Mouse (Mus musculus) right cerebral cortex, adult 2 months (tissue): Measurements from ENCODE around the gene Olfr460.
"Not testable (repeated sequence)": the region's sequence is repeated elsewhere in the genome, so short reads cannot be mapped to it uniquely, and the experiment has no call there.

ENCODE experiments used
- DNase-seq, 2 experiments: peaks; one replicate each; pipeline ENCODE4 v3.0.0; 2021 to 2022; ENCODE audit warnings: low spot score in 2 of 2

The Olfr460 gene

DNA sequence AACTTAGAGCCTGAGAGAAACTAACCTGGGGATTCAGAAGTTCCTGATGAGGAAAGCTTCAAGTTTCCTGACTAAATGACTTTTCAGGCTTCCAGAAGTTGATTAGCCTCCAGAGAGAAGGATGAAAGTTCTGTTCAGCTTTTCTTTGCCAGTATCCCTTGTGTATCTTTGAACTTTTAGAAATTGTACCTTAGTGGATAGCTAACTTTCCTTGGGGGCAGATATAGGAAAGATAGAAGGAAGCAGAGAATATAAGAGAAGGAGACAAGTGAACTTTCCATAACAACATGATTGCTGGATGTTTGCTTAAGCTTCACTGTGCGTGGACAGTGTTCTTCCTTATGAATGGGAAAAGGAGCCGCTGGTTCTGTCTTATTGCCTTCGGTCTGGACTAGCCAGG lies at the start of gene Olfr460:
Gene Olfr460, plus strand, starts transcription at position 301 of the 400 bp plus-strand sequence.
- DNase-seq = no peak

DNA sequence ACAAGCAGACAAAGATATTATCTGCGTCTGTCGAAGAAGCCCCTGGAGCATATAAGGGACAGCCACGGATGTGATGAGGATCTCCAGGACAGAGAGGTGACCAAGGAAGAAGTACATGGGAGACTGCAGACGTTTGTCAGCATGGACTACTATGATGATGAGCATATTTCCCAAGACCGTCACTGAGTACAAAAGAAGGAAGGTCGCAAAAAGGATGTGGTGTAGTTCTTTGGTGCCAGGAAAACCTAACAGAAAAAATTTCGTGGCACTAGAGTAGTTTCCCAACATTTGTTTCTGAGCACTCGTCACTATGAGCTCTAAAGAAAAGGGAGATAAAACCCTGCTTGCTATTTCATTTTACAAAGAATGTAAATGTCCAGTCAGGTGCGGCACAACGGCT lies 24.6 kb upstream of the Olfr460 start:
- no peak for DNase-seq

DNA sequence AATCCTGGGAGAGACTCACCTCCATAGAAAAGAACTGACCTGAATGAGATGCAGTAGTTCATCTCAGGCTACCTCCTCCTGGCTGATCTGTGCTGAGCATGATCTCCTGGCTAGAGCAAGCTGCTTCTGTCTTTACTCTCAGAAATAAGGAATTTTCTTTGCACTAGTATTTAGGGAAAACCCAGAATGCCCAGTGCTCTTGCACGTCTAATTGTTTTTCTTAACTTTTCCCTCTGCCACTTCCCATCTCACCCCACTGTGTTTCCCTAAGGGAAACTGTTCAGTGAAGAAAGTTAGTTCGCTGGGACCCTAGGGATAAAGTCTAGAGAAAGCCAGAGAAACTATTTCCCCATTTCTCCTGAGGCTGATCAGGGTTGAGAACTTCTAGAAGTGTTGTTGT lies 14.3 kb upstream of the Olfr460 start, which contains the start of gene Olfr461:
Gene Olfr461, minus strand, starts transcription at position 101 of the 400 bp plus-strand sequence.
- DNase-seq = no peak

DNA sequence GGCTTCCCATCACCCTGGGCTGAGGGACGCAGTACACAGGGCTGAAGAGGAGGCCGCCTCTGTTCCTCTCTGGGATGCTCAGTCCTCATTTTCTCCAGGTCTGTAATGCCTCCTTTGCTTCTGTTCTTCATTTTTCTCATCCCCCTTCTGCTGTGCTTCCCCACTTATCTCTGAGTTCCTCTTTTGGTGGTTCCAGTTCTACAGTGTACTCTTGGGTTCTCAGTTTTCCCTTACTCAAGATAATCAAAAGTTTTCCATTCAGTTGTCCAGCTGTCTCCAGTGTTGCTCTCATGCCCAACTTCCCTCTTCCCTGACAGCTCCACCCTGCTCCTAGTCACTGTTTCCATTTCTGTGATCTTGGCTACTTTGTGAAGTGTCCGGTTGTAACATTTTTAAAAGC lies 4.3 kb downstream of the Olfr460 start:
- no peak for DNase-seq

DNA sequence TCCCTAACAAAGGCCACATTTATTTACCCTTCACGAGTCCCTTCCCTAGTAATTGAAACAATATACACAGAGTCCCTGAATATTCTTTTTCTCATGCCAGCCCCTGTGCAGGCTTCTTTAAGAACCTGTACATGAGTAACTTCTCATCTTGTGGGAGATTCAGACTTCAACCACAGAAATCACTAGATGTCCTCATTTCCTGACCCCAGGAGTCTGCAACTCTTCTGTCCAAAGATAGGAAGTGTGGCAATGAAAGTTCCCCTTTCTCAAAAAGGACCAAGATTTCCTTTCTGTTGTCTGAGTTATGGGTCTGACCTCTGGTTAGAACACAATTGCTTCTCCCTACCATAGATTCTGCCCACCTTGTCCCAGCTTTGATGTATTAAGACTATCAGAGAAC lies 7.0 kb downstream of the Olfr460 start:
- DNase-seq = no peak

DNA sequence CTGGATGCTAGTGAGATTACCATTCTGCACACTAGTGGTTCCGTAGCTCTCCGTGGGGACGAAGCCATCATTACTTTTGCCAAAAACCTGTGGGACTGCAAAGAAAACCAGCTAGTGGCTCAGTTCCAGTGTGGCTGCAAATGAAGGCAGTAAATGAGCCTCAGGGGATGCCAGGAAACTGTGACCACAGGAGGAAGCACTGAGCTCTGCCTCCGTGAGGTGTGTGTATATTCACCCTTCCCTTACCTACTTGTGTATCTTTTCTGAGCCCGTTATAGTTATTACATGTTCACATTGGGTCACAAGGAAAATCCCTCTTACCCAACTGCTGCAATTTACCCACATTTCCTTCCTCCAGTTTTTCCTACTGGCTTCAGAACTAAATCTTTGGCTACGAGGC lies 15.0 kb downstream of the Olfr460 start:
- DNase-seq = no peak

DNA sequence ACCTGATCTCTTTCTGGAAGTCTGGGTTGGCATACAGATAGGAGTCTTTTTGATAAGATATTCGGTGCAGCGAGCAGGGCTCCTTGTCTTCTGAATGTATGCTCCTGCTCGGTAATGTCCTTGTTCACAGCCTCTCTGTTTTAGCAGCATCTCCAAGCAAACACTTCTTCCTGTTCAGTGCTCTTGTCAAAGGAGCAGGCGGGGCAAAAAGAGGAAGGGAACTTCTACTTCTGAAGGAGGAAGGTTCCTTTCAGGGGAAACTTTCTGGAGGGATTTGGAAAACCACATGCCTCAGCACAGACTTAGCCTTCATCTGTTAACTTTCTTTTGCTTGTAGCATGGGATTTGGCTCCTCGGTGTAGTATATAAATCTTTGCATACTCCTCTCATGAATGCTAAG lies 16.4 kb downstream of the Olfr460 start, which contains the start of gene Clec5a:
Gene Clec5a, minus strand, starts transcription at position 177 of the 400 bp plus-strand sequence.
- no peak for DNase-seq

DNA sequence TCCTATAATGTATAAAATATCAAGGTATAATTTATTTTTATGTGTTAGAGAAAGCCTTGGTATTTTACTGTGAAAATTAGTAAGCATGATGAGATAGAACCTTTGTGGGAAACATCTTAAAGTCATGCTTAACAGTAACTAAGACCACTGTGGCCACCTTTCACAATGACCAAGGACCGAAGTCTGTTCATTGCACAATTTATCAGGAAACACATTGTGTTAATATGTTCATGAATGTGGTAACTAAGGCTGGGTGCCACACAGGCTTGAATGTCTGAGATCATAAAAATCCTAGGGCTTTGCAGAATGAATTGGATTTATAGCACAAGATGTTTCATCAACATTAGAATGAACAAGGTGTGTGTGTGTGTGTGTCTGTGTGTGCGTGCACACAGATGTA lies 19.1 kb downstream of the Olfr460 start:
- DNase-seq = no peak

DNA sequence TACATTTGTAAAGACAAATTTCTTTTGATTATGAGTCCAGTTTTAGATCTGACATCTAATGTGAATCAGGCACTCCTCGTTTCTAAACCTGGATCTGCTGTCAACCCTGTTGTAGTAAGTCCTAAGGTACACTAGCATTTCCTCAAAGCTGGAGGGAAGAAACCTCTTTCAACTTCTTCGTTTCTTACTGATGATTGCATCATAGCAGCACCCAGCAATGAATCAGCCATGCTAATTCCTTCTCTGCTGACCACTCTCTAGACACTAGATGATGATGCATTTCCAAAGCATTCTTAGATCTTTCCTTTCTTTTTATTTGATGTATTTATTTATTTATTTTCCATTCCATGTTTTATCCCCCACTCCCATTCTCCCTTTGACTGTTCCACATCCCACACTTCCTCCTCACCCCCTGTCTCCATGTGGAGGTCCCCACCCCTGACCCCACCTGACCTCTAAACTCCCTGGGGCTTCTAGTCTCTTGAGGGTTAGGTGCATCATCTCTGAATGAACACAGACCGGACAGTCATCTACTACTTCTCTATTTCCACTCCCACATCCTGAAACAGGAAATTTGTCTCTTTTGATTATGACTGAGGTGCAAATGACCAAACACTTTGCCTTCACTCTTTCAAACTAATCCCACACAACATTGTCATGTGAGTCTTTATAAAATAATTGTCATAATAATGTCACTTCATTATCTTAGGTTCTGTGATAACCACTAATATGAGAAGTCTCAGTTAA lies 25.7 kb downstream of the Olfr460 start:
- no peak for DNase-seq

DNA sequence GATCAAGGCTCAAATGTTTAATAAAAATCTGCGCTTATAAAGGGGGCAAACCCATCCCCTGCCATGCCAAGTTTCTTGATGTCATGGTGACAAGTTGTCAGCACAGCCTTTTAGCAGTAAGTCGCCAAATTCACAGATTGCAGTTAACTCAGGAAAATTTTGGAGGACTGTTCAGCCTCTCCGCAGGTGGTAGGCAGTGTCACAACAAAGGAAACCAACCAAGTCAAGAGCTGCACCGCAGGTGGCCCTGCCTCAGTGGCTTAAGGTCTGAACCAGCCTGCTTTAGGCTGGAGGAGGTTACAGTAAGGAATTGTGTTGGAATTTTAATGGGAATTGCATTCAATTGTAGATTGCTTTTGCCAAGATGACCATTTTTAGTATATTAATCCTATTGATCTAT lies 29.3 kb downstream of the Olfr460 start:
- DNase-seq = not testable (repeated sequence)

DNA sequence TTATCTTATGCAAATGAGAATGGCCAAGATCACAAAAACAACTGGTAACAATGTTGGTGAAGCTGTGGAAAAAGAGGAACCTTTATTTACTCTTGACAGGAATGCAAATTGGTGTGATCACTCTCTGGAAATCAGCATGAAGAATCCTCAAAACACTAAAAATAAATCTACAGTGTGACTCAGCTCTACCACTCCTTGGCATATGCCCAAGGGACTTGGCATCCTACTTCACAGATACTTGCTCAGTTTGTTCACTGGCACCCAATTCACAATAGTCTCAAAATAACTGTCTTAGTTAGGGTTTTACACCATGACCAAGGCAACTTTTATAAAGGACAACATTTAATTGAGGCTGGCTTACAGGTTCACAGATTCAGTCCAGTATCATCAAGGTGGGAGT lies 38.1 kb downstream of the Olfr460 start:
- peak; percentile 78 to 80 for DNase-seq

DNA sequence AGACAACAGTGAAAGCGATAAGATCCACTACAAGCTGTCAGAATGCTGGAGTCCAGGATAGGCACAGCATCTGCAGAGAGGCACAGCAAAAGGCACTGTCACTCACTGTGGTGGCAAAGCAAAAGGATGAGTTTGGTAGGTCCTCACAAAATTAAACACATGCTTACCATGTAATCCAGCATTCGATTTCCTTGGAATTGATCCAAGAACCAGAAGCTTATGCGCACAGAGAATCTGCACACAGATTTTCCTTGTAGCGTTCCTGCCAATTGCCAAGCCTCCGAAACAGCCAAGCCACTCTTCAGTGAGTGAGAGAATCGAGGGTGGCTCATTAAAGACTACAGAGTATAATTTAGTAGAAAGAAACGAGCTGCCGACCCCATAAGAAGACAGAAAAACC lies 41.0 kb downstream of the Olfr460 start:
- DNase-seq = peak; percentile 34

DNA sequence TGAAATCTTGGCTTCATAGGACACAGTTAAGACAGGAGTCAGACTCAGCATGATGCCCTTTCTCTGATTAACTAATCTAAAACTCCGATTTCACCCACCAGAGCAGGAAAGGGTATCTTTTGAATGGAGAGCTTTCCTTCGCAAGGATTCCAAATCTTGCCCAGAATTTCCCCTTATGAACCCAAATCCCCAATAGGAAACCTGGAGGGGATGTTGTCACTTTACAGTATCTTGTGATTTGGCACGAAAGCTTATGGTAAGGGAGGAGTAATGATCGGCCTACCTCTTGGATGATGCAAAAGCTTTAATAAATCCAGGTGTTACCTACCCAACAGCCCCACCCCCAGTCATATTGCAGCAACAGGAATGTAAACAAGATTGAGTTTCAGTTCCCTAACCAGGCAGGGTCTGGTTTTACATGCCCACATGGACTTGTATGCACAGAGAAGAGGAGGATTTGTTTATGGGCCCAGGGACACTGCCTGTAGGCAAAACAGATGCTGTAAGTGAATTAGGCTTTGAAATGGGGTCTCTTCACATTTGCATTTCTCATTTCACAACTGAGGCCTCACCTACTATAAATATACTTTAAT lies 44.1 kb downstream of the Olfr460 start, which contains the start of gene Tas2r138:
Gene Tas2r138, minus strand, starts transcription at position 51 of the 593 bp plus-strand sequence.
- no peak for DNase-seq

DNA sequence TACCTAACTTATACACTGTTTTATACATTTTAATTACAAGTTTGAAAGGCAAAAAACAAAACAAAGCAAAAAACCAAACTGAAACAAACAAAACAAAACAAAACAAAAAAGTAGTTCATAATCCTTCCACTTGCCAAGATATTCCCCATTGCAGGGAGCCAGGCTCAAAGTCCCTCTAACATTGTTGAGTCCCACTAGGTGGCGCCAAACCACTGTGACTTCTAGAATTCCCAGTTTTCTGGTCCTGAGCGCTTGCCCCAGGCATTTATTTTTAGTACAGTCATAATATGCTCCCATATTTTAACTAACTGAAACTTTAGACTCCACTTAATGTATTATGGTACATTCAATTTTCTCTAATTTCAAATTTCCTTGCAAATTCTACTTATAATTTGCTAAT lies 48.7 kb downstream of the Olfr460 start:
- peak; percentile 62 to 80 for DNase-seq
